Mouse (Mus musculus): ENCODE results near the gene Dcst1. TPM values are rescaled to one million over a fixed set of nuclear protein-coding genes. Genes with fewer than 3 reads are reported as not detected.
A peak's percentile ranks its signal among the peaks of the same experiment; 100 is the strongest.

Gene Dcst1
- total RNA-seq, 2 experiments from 2014 or later, result 0.23 TPM; not detected in 1

DNA sequence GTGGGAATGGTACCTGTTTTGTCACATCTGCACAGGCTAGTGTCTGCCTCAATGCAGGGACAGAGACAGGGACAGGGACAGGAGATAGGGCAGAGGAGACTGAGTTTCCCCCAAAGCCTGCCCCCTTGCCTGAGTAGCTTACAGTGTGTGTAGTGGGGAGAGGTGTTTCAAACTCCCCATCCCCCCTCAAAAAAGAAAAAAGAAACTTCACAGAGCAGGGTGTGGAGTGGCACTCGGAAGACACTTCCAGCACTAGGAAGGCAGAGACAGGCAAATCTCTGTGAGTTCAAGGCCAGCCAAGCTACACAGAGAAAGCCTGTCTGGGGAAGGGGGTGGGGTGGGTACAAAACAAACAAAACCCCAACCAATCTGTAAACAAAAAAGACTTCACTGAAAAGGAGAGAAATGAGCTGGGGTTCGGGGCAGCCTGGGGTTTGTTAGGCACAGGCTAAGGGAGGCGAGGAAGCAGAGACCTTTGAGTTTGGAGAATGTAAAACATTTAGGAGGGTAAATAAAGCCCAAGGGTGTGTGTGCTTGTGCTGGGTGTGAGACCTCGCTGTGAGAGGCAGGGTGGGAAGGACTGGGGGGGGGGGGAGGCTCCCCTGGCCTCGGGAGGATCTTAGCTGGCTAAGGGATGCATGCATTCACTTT, 8.7 kb upstream of the Dcst1 start:
- intact Hi-C loops (cut with DNase I), result no loop called here
- DNase-seq (ENCODE audit: low spot score in 2 of 2), result no peak

GRCm38 (mm10) chr3:89367338-89367737, 2.3 kb upstream of the Dcst1 start:
- DNase-seq (ENCODE audit: low spot score in 2 of 2), result no peak
- intact Hi-C loops (cut with DNase I), result no loop called here

DNA sequence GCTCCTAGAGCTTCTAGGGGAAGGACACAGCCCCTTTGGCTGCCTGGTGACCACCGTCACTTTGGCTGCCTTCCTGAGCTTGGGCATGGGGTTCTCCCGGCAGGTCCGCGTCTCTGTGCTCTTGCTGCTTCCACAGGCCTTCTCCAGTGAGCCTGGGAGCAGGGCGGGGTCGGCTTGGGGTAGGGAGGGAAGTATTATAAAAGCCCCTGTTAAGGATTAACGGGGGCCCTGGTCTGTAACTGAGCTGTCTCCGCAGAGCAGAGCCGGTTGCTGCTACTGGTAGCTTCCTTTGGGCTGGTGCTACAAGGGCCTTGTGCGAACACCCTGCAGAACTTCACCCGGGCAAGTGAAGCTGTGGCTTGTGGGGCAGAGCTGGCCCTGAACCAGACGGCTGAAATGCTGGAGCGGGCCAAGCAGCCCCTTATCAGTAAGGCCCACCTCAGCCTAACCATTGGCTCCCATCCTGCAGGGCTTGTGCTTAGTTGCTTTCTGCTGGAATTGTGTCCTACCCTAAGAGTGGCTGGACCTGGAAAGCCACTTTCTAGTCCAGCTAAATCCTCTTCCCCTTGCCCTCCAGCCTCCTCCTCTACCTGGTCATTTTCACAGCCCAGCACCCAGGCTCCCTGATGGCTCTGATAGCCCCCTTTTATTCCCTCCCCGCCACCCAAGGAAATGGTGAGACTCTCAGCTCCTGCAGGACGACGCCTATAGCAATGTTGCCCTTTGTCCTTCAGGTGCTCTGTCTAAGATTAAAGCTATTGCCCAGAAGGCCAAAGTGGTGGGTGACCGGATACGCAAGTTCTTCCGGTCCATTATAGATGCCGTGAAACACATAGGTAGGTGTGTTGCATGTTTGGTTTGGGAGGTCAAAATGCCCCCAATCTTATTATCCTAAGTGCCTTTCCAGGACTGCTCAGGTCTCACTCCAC, 697 bp upstream of the Dcst1 start:
- DNase-seq (ENCODE audit: low spot score in 2 of 2), result no peak
- intact Hi-C loops (cut with DNase I), result no loop called here

DNA sequence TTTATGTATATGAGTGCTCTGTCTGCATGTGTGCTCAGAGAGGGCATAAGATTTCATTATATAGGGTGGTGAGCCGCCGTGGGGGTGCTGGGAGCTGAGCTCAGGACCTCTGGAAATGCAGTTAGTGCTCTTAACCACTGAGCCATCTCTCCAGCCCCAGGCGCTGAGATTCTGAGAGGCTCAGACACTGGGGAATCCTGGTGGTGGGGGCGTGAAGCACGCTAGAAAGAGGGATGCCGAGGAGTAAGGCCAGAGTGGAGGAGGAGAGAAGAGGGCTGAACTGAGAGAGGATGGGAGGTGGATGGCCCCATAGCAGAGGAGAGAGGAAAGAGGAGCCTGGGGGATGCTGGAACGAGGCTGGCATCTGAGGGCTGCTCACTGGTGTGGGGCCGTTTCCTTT, 422 bp downstream of the Dcst1 start:
- intact Hi-C loops (cut with DNase I), result no loop called here
- DNase-seq (ENCODE audit: low spot score in 2 of 2), result no peak

DNA sequence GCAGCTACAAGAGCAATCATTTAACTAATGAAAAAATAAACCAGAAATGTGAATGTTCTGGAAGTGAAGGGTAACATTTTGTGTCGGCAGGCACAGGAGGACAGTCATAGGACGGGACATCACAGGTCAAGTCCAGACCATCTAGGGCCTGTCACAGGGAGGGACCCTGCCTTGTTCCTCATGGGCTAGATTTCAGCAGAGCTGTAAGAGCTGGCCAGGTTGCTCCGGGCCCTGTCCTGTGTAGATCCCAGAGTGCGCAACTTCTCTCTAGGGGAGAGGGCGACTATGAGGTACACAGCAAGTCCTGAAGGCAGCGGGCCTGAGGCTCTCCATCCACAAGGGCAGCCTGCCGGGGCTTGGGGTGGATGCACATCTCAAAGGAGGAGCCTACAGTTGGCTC, 3.4 kb downstream of the Dcst1 start, which contains the start of gene Dcst2:
Dcst2 (plus strand) TSS at position 301 of the 400 bp plus-strand sequence.
- DNase-seq (ENCODE audit: low spot score in 2 of 2), result no peak
- intact Hi-C loops (cut with DNase I), result no loop called here

DNA sequence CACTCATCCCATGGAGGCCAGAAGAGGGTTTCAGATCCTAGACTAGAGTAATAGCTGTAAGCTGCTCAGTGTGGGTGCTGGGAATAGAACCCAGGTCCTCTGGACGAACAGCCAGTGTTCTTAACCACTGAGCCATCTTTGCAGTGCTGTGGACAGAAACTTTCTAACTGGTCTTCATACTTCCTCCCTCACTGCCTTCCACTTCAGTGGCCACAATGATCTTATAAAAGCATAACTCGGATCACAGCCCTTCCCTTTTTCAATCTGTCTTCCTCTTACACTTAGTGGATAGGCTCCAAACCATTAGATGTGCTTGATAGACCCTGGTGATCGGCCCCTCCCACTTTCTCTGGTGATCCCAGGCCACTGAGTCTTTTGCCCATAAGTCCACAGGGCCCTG, 4.8 kb downstream of the Dcst1 start:
- intact Hi-C loops (cut with DNase I), result no loop called here
- DNase-seq (ENCODE audit: low spot score in 2 of 2), result no peak

DNA sequence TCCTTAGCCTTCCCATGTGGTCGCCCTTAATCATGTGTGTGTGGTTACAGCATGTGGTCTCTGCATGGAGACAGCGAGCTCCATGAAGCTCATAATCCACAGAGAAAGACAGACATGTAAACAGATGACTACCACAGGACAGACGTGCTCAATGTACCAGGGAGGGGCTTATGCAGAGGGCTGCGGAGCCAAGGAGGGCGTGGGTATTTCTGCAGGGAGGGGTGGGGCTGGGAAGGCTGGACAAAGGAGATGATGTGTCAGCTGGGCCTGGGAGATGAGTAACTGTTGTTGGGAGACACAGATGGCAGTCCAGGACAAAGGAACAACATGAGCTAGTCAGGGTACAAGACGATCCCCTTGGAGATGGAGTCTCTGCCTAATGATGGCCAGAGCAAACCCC, 5.4 kb downstream of the Dcst1 start:
- intact Hi-C loops (cut with DNase I), result no loop called here
- DNase-seq (ENCODE audit: low spot score in 2 of 2), result no peak

DNA sequence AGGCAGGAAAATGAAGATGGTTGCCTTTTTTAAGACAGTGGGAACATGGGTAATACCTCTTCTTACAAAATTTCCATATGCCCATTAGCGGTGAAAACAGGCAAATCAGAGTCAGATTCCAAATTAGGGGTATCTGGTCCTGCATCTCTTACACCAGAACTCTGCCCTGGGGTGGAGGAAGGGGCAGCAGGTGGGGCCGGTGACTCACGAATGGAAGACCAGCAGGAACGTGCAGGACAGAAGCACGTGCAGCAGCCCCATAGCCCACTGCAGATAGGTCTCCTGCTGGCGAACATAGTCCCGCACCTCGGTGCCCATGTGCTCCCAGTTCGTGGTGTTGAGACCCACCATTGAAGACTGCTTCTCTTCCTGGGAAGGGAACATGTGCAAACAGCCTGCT, 9.0 kb downstream of the Dcst1 start:
- DNase-seq (ENCODE audit: low spot score in 2 of 2), result no peak
- intact Hi-C loops (cut with DNase I), result no loop called here

DNA sequence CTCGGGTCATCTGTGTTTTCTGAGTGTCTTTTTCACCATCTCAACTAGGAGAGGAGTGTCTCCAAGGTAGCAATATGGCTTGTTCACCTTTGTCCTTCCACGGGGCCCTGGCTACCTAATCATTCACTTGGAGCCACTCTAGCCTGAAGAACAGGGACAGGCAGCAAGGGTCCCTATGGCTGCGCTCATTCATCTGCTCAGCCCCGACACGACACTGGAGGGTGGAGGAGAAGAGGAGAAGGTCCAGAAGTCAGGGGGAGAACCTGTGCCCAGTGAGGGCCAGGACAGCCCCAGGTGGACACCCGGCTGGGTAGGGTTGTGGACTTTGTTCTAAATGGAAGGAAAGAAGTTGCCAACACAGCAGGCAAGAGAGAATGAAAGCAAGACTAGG, 9.5 kb downstream of the Dcst1 start:
- intact Hi-C loops (cut with DNase I), result no loop called here
- DNase-seq (ENCODE audit: low spot score in 2 of 2), result no peak

GRCm38 (mm10) chr3:89354816-89355511, 10.1 kb downstream of the Dcst1 start:
- peak; percentile 86 to 95 for DNase-seq (ENCODE audit: low spot score in 2 of 2)
- intact Hi-C loops (cut with DNase I), result loop anchor here (5.0 kb wide), 1 partner anchor 38 kb away; no protein-coding TSS in a partner anchor

DNA sequence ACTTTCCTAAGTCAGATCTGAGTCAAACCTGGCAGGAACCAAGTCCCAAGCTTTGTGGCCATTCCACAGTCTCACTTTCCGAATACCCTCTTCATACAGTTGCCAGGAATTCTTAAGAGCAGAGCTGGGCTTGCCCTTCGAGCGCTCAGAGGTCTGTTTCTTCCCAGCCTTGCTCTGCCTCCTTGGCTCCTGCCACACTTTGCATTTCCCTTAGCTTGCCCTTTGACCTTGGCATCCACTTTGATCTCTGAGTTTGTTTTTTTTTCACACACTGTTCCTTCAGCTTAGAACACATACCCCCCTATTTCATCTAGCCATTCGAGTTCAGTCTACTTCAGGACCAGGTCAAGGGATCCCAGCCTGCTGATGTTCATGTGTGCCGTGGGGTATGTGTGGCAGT, 13.8 kb downstream of the Dcst1 start:
- intact Hi-C loops (cut with DNase I), result loop anchor here (5.0 kb wide), 1 partner anchor 34 kb away; no protein-coding TSS in a partner anchor
- DNase-seq (ENCODE audit: low spot score in 2 of 2), result no peak

- intact Hi-C loops (cut with DNase I), result loop anchor here (5.0 to 10.0 kb wide), 2 partner anchors 33 to 135 kb away; no protein-coding TSS in a partner anchor
- peak; percentile 89 to 93 for DNase-seq (ENCODE audit: low spot score in 2 of 2)
These were observed 15.1 kb downstream of the Dcst1 start, which contains the start of gene Adam15 for GRCm38 (mm10) chr3:89349869-89350501. Gene Adam15, minus strand, starts transcription at chr3:89349996.

GRCm38 (mm10) chr3:89348911-89349868, 15.9 kb downstream of the Dcst1 start:
- peak in 1 of 2 experiments; percentile 22 for DNase-seq (ENCODE audit: low spot score in 2 of 2)
- intact Hi-C loops (cut with DNase I), result loop anchor here (10.0 kb wide), 1 partner anchor 136 kb away; no protein-coding TSS in a partner anchor

- no peak for DNase-seq (ENCODE audit: low spot score in 2 of 2)
- intact Hi-C loops (cut with DNase I), result loop anchor here (10.0 kb wide), 1 partner anchor 137 kb away; no protein-coding TSS in a partner anchor
These were observed 17.1 kb downstream of the Dcst1 start for GRCm38 (mm10) chr3:89347916-89348315.

DNA sequence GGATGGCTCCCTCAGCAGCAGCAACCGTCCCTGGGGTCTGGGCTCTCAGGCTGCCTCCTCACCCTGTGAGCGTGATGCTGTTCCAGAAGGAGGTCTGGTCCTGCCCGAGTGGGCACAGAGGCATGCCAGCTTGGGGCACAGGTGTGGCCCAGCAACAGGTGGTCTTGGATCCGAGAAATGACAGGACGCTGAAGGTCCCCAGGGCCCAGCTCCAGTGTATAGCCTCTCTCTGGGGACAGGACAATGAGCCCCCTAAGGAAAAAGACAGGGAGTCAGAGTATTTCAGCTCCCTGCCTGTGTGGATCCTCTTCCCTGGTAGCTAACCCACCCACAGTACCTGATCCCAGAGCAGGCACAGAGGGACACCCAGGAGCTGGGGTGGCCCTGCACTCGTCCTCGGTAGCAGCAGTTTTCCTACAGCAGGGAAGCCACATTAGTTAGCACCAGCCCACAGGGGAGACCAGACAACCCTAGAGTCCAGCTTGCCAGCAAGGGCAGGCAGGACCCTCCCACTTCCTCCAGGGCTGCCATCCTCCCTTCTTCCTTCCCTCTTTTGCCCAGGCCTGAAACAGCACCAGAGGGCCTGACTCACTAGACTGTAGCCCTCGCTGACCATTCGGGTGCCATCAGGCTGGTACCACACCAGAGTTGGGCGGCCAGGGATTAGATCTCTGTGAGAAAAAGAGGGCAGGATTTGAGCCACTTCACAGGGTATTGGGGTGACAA, 18.1 kb downstream of the Dcst1 start:
- no peak for DNase-seq (ENCODE audit: low spot score in 2 of 2)
- intact Hi-C loops (cut with DNase I), result loop anchor here (10.0 kb wide), 1 partner anchor 138 kb away; no protein-coding TSS in a partner anchor

GRCm38 (mm10) chr3:89343279-89343678, 21.8 kb downstream of the Dcst1 start:
- no peak for DNase-seq (ENCODE audit: low spot score in 2 of 2)

DNA sequence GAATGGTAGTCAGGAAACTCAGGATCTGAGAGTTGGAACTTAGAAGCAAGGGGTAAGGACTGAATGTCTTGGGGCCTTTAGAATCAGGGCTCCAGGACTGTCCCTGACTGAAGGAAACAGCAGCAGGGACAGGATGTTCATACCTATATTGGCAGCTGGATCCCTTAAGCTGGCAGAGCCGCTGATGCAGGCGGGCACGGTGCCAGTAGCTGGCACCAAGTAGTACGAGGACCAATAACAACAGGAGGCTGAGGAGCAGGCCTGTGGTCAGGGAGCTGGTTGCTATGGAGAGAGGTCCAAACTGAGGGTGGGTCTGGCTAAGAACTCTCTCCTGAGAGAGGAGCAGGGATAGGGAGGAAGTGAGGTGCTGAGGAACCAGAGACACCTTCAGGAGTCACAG, 23.3 kb downstream of the Dcst1 start:
- DNase-seq (ENCODE audit: low spot score in 2 of 2), result no peak
- intact Hi-C loops (cut with DNase I), result loop anchor here (10.0 kb wide), 1 partner anchor 143 kb away; no protein-coding TSS in a partner anchor

More at GRCm38 (mm10) chr3:89343279-89343678, 21.8 kb downstream of the Dcst1 start:
- intact Hi-C loops (cut with DNase I), result loop anchor here (10.0 kb wide), 1 partner anchor 142 kb away; no protein-coding TSS in a partner anchor

Data from left cerebral cortex, postnatal 14 days (tissue).